Mouse (Mus musculus) inflammation-experienced regulatory T-cells, adult 6 months (primary cell): ENCODE measurements at regions not wholly inside any gene's neighbourhood (a gene's known extent, or its start where the extent isn't known, plus 50 kb on each side); places are given as distances from the start of the nearest gene placed in this dataset.

Experiments used
- ATAC-seq: one replicate; pipeline ENCODE4 v1.8.0; 2017

DNA sequence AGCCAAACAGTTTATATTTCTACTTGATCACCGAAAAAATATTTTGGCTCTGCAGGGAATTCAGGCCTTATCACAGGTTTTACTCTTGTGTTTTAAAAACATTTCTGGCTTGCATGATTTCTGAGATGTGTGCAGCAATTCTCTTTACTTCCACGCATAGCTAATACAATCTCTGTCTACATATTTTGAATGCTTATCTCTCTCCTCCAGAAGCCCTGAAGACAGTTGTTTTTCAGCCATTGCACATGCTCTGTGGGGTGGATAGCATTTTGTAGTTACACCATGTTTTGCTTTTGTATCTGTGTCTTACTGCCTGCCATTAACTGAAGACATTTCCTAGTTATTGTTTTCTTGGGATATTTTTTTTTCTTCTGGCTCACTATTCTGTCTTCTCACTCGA, 252.6 kb upstream of the Nr5a2 start:
- no peak for ATAC-seq

DNA sequence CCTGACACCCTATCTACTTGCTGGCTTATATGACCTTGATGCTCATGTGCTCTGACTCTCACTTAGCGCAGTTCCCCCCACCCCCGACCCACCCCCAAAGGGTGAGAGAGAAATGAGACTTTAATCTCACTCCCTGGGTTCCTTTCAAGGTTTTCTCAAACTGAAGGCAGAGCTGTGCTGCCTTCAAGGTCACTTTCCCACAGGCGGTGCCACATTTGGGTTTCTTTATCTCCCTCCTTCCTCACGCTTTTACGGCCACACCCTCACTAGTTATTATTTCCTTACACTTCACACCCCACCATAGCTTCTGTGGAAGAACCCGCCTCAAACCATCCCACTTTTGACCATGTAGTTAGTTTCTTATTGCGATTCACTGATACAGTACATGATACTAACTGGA, 244.1 kb upstream of the Nr5a2 start:
- no peak for ATAC-seq

DNA sequence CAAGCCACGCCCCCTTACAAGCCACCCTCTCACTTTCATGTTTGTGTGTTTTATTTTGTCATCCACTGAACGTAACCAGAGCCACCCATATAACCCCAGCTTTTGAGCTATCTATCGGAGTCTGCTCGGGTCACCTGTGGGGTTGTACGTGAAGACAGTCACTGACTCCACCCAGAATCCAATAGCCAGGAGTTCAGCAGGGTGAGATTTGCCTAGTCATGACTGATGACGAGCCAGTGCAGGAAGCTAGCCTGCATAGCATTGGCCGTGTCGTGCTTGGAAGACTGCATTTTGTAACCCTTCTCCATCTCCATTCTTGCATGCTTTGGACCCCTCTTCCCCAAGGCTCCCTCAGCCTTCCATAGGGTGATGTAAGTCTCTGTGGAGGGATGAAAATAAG, 243.3 kb upstream of the Nr5a2 start:
- no peak for ATAC-seq

DNA sequence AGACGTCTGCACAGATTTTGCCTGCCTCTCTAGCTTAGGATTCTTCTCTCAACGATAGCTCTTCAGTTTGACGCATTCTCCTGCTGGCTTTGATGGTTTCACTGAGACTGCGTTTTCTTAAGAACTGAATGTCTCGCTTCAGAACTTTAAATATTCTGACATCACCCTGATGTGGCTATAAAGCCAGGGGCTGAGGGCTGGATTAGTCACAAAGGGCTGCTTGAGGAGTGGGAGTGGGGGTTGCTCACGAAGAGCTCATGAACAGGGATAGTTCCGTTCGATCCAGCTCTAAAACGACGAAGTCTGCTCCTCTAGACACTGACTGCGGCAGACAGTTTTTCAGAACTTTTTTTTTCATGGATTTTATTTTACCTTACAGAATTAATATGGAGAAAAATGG, 240.7 kb upstream of the Nr5a2 start:
- no peak for ATAC-seq

DNA sequence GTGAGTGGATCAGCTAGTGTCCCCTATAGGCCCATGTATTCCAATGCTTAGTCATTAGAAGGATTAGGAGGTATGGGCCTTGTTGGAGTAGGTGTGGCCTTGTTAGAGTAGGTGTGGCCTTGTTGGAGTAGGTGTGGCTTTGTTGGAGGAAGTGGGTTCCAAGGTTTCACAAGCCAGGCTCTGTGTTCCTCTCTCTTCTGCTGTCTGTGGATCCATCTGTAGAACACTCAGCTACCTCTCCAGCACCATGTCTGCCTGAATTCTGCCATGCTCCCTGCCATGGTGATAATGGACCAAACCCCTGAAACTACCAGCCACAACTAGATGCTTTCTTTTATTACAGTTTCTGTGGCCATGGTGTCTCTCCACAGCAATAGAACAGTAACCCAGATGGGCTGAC, 235.7 kb upstream of the Nr5a2 start:
- no peak for ATAC-seq

DNA sequence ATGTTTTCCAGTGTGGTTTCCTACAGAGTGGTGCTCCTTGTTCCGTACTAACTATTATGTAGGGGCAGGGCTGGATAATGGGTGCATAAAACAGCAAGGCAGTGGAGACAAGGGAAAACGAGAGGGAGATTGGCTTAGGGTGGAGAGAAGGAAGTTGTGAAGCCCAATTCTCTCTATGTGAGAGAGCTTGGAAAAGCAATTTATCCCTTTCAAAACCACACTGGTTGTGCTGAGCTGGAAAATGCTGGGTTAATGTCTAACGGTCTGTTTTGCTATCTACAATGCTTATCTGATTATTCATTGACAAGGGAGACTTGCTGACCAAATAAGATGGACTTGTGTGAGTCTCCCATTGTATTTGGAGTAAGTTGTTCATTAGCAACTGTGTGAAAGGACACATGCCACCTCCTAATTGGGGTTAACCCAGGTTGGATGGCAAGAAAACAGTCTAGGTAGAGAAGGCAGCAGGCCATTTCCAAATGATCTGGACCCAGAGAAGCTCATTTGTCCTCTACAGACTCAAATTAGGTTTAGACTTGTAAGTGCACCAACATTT, 234.9 kb upstream of the Nr5a2 start:
- ATAC-seq: no peak

DNA sequence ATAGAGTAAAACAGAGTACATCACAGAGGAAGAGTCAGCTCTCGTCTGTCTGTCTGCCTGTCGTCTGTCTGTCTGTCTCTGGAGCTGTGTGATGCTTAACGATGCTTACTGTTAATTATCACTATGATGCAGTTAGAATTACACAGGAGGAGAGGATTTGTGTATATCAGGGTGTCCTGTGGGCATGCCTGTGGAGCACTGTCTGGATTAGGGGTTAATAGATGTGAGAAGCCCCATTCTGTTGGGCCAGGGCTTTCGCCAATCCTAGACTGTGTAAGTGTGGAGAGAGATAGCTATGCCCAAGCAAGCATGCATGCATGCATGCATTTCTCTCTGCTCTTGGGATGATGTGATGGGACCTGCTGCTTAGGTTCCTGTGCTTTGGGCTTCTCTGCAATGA, 218.0 kb upstream of the Nr5a2 start:
- ATAC-seq: no peak

DNA sequence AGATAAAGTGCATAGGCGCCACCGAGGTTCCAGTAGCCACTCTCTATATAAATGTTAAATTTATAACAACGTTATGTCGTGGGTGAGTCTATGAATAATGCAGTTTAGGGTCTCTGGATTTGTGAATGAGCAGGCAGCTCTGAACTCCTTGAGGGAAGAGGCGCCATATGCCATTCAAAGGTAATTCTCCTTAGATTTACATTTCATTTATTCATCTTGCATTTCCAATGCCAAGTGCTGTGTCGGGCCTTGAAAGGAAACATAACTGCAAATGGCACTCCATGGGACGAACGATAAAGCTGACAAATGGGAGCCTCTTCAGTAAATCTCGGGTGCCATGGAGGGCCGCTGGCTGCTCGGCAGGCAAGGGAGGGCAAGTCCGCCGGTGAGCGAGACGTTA, 216.4 kb upstream of the Nr5a2 start:
- no peak for ATAC-seq

DNA sequence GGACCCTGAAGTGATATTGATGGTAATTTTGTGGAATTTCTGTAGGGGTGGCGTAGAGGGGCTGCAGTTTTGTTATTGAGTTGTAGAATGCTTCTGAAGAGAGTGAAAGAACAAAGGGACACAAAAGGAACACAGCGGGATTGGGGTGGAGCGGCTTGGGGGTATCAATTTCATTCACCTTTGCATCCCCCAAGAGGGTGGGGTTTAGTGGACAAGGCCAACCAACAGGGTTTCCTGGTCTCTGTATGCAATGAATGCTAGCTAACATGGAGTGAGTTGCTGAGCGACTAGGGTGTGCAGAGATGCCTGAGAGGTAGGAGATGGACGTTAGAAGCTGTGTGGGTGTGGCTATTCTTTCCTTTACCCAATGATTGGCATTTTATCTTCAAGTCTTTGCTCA, 213.8 kb upstream of the Nr5a2 start:
- ATAC-seq: no peak

DNA sequence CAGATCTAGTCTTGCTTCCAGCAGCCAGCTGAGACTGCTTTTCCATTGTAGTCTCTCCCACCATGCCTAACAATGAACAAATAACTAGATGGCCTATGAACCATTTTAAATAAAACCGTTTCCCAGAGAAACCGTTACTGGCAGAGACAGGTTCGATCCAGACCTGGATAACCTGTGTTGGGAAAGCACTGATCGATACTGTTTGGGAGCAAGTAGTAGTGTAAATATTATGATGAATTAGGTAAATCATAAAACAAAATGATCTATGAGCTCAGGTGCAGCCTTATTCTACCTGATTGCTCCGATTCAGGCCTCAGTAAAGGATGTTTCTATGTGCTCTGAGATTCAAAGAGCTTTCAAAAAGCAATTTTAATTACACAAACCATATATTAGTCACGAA, 211.9 kb upstream of the Nr5a2 start:
- ATAC-seq: no peak

DNA sequence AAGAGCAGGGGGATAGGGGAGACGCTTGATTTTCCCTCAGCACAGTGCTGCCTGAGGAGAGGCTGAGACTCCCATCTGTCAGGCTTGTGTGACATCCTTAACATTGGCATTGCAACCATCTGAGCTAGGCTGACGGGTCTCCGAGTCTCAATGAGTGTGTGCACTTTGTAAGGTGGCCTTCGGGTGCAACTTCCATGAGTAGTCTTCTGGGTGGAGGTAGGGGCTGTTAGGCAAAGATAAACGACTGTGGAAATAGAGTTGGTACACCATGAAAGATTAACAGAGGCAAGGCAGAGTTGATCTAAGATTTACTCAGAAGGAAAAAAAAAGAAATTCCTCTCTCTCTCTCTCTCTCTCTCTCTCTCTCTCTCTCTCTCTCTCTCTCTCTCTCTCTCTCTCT, 211.2 kb upstream of the Nr5a2 start:
- no peak for ATAC-seq

DNA sequence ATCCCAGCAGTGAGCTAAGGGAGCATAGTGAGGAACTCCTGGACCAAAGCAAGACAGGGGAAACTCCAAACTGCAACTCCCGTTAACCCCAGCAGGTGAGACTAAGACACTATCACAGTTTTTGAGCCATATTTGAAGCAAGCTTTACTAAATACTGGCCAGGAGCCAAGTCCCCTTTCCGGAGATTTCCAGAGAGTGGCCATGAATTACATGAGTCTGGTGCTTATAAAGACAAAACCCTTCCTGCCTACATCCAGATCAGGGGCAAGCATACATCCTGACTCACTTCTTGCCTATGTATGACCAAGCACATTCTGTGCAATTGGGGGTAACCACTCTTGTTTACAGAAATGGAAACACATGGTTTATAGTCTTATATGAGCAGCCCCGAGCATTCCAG, 187.6 kb upstream of the Nr5a2 start:
- no peak for ATAC-seq

DNA sequence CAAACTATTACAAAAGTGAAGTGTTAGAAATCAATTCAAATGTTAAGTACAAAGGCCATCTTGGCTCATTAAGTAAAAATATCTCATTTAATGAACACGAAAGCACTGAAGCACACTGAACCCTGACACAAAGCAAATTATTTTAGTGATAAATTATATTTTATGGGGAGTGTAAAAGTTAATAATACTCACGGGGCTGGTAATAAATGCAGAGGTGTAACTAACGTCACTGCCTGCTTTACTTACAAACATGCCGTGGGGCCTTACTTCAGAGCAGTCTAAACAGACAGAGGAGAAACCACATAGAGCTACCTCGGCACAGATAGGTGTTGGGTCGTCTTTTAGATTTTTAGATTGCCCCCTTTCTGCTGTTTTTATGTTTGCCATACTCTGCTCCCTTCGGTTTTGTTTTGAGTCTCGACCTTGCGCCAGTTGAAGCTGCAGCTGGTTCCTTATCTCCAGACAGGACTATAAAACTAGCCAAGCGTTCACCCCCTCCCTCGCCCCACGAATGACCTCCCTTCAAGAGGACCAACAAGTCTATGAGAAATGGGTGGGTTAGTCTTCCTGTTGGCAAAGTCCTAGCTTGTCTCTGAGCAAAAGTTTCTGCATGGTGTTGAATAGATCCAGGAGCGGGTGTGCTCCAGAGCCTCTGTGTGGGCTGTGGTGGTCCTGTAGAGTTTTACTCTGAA, 181.8 kb upstream of the Nr5a2 start:
- no peak for ATAC-seq

DNA sequence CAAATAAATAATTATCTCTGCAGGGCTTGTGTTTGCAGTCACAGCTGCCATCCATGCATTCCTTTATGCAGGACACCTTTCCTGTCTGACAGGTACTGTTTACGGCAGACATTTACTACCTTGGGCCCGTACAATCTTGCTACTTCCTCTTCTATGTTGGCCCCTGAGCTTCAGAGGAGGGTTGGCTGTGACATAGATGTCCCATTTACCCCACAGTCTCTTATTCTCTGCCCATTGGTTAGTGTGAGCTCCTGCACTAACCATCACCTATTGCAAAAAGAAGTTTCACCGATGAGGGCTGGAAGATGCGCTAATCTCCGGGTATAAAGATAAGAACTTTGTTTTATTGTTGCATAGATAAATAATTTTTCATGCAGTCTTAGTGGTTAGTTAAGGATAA, 181.1 kb upstream of the Nr5a2 start:
- ATAC-seq: no peak

DNA sequence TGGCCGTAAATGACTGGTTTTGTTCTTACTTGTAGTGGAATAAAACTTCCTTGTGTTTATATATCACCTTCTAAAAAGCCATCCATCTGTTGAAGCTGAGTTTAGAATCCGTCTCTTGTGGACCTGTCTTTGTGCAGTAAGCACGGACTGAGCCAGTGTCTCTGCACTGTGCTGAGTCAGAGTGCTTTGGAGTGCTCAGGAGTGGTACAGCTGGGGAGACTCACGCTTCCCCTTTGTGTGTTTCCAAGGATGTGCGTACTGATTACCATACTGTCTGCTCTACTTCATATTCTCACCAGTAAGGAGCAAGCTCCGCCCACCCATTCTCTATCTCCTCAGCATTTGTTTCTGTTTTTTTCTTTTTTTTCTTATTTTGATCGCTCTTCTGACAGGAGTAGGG, 175.9 kb upstream of the Nr5a2 start:
- no peak for ATAC-seq

DNA sequence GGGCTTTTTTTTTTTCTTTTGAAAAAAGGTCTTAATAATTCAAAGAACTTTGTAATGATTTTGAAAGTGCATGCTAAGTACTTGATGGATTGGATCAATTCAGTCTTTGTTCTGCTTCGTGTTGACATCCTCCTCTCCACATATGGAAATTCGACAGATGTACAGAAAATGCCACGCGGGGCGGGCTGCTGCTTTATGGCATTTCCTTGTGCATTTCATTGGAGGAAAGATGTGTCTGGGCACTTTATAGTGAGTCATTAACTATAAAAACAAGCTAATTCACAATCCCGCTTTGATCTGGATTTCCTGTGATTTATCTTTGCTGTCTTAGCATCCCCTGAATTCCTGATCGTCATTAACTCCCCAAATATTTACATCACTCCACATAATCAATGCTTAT, 173.5 kb upstream of the Nr5a2 start:
- no peak for ATAC-seq

DNA sequence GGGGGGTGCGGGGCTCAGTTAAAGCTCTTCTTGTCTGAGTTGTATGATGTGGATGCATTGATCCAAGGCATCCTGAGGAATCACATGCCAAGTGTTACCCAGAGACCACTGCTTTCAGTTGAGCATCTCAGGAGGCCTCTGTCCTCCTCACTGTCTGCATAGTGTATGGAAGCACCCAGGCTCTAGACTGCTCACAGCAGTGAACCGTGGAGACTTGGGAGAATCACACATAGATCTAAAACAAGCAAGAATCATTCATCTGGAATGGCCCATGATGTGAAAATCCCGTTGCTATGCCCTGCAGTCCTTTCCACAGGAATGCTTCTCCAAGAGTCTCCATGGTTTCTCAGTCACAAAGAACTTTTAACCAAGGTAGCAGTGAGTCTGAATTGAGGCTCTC, 170.0 kb upstream of the Nr5a2 start:
- ATAC-seq: no peak

DNA sequence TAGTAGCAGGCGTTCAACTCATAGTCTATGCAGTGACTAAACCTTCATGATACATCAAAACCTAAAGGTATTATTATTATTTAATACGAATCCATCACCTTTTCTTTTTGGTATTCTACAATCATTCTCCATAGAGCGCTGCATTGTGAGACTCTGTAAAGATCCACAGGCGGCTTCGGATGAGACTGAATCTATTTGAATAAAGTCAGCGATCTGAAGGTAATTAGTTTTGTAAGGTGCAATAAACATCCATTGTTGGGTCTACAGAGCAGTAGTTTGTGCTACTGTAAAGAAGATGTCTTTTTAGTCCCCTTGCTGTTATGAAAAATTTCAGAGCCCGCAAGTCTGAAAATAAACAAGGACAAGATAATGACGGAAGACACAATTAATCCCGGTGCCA, 168.9 kb upstream of the Nr5a2 start:
- no peak for ATAC-seq

DNA sequence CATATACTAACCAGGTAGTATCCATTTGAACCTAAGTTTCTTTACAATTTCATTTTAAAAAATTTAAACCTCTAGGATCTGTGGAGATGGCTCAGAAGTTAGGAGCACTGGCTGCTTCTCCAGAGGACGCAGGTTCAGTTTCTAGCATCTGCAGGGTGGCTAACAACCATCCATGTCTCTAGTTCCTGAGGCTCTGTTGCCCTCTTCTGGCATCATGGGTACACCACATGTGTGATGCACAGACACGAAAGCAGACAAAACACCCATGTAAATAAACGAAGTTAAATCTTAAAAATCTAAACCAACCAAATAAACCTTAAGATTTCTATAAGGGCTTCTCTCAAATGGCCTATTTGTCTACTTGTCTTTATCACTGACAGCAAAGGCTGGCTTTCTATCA, 157.6 kb upstream of the Nr5a2 start:
- no peak for ATAC-seq

DNA sequence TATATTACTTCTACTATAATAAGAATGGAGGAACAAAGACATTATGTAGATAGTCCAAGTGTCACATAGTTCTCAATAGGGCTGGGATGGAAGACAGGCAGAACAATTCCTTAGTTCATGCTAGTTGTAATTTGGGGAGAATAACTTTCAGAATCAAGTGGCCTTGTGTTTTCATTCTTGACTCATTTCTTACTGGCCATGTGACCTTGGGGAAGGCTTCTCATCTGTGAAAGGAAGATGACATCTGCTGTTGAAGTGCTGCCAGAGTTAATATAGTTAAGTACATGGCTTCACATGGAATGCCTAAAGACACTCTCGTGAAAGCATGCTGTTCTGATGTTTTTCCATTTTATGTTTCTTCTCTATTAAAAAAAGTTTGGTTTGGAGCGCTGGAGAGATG, 146.2 kb upstream of the Nr5a2 start:
- ATAC-seq: no peak

DNA sequence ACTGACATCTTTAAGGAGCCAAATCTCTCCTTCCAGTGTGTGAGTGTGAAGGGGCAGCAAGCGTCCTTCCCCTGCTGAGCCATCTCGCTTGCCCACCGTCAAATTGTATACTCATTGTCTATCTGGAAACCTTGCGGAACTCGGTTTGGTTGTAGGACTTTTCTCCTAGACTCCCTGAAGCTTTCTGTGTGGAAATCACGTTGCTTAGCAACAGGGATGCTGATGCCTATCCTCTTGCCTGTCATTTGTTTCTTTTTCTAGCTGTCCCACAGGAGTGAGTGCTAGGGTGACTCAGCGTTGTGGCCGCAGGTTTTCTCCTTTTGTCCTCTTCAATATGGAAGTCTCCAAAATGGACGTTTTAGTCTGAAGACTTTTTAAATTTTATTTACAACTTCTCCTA, 131.5 kb upstream of the Nr5a2 start:
- ATAC-seq: no peak

DNA sequence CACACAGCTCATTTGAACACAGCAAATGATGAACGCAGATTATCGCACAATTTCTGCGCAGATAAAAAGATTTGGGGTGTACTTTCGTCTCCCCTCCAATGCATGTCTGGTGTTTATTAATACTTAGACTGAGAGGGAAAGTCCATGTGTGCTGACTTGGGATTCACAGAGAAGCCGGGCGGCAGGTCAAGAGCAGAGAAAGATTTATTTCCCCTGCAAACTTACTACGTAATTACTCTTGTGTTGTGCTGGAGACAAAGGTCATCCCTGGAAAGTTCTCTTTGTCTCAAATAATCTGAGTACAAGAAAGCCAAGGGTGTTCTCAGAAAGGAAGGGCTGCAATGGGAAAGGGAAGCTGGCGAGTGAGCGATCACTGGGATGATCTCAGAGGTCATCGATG, 127.9 kb upstream of the Nr5a2 start:
- no peak for ATAC-seq

DNA sequence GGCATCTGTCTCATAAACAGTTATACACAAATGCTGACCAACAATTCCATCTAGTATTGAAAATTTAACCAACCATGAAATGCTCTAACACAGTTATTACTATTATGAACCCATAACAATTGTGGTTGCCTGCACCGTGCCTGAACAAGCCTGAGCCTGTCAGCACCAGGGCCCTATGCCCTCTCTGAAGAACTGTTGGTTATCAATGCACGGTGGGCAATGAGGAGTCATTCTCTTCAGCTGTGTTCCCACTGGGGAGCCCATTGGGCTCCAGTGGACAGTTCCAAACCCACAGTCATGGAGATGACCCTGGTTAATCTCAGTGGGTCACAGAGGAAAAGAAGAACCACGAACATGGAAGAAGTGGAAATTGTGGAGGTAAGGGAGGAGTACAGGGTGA, 126.5 kb upstream of the Nr5a2 start:
- ATAC-seq: no peak

DNA sequence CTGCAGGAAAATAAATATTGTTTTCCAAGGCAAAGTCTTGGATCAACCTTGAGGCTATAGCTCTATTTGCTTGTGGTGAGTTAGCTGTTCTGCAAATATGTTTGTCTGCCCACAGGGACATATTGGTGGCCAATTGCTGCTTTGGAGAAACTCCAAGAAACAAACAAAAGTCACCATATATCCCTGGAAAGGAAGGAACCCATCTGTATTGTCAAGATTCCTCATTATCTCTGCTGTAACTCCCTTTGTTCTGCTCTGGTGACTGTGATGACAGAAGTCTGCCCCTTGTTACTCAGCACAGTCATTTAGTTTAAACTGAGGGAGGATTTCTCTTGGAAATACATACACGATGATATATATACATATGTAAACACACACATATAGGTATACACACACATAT, 123.3 kb upstream of the Nr5a2 start:
- ATAC-seq: no peak

DNA sequence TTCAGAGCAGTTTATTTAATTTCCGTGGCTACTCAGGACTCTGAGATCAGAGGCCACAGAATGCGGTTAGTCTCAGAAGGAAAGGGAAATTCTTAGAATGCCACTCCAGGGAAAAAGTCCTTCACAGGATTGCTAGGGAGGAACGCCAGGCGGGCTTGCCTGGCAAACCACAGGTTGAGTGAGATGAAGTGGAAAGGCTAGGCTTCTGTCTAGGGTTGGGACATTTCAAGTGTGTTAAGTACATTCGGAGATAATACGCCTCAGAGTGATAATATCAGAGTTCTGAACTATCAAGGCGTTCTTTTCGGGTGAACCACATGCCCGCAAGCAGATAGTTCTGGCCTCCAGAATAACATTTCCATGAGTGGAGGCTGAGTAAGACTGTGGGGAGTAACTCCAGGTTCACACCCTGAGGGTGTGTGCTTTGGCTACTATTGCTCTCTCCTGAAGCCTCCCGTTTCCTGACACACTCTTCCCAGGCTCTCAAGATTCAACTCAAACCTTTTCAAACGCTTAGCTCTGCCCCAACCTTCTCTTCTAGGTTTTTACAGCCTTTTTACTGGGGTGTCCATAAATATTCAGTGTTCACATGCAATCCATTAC, 119.3 kb upstream of the Nr5a2 start:
- no peak for ATAC-seq
